Mouse (Mus musculus) midbrain, postnatal 0 days (tissue): ENCODE measurements around the gene Psen2. TPM values are rescaled to one million over a fixed set of nuclear protein-coding genes. Genes with fewer than 3 reads are reported as not detected.

Experiments
- ATAC-seq: fragments of 200-750 bp; cut with Nextera tagmentation; 2 replicates; pipeline ENCODE4 v1.8.0; 2017; ENCODE audit warnings: moderate number of reproducible peaks, mild to moderate bottlenecking, moderate TSS enrichment, moderate library complexity; ENCODE audit not compliant: low FRiP score
- DNase-seq: peaks from one replicate; pipeline ENCODE4 v3.0.0-alpha.2; 2015; ENCODE audit warnings: low spot score
- H3K27ac ChIP-seq: fragments of 300-500 bp; sonication (generic); 2 replicates; pipeline ENCODE4 v1.5.1; 2014; ENCODE audit warnings: low read depth, mild to moderate bottlenecking, low read length, mixed read lengths
- H3K27me3 ChIP-seq: fragments of 300-500 bp; sonication (generic); 2 replicates; pipeline ENCODE4 v1.6.1; 2014; ENCODE audit warnings: low read length, control low read depth, mixed read lengths; ENCODE audit not compliant: insufficient read depth
- H3K36me3 ChIP-seq: fragments of 300-500 bp; sonication (generic); 2 replicates; pipeline ENCODE4 v1.6.1; 2014; ENCODE audit warnings: low read length, control low read depth, mixed read lengths; ENCODE audit not compliant: insufficient read depth
- H3K4me1 ChIP-seq: fragments of 300-500 bp; sonication (generic); 2 replicates; pipeline ENCODE4 v1.6.1; 2014; ENCODE audit warnings: mild to moderate bottlenecking, control low read depth, antibody characterized with exemption, low read length, mixed read lengths; ENCODE audit not compliant: insufficient read depth
- H3K4me2 ChIP-seq: fragments of 300-500 bp; sonication (generic); 2 replicates; pipeline ENCODE4 v1.6.1; 2014; ENCODE audit warnings: low read depth, mild to moderate bottlenecking, low read length, mixed read lengths; ENCODE audit not compliant: poor library complexity, severe bottlenecking
- H3K4me3 ChIP-seq: fragments of 300-500 bp; sonication (generic); 2 replicates; pipeline ENCODE4 v1.5.1; 2014; ENCODE audit warnings: low read depth, mild to moderate bottlenecking, low read length, moderate library complexity
- H3K9ac ChIP-seq: fragments of 300-500 bp; sonication (generic); replicated peaks from 2 replicates; pipeline ENCODE4 v1.6.1; 2014; ENCODE audit warnings: mild to moderate bottlenecking, low read length, moderate library complexity, mixed read lengths; ENCODE audit not compliant: poor library complexity, severe bottlenecking
- H3K9me3 ChIP-seq: fragments of 300-500 bp; sonication (generic); 2 replicates; pipeline ENCODE4 v1.6.1; 2016; ENCODE audit warnings: low read length, control low read depth
- CTCF ChIP-seq: IDR thresholded peaks from 2 replicates; pipeline ENCODE4 v1.5.1; 2016; ENCODE audit warnings: antibody characterized with exemption, mild to moderate bottlenecking
- WGBS: fragments of 180-500 bp; shearing (Covaris S2); extraction: QIAGEN DNeasy Blood & Tissue Kit; methylation state at CpG from one replicate; pipeline ENCODE4 v1.1.7; 2014; 5-methylcytosine and 5-hydroxymethylcytosine counted together
- polyA plus RNA-seq: library from polyadenylated mRNA; unstranded; fragments of >200 nt; fragmentation: Nextera tagmentation; extraction: Ambion mirVana; gene quantifications from 2 replicates; pipeline ENCODE4 v1.2.1, GENCODE M21; 2015
- total RNA-seq: library from RNA; depleted of rRNA; stranded (reverse); fragments of >200 nt; gene quantifications from 2 replicates; pipeline ENCODE4 v1.2.3, GENCODE M21; 2014

Psen2 gene
- total and polyA plus RNA-seq, 2 experiments from 2014 or later: 22.0 to 32.1 TPM

DNA sequence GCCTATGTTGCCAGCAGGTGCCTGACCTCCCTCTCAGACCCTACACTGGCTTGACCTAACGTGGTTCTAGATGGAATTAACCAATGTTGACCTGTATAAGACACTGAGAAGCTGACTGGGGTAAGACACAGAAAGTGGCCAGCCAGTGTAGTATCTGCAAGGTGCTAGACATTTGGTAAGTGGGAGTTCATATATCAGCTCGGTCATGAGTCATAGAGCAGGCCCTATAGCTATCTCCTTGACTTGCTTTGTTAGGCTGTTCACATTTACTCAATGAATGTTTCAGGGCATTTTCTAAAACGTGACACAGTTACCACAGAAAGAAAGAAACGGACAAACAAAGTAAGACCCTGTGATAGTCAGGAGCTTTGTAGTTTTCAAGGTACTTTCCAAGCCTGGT, 27.1 kb upstream of the Psen2 start:
- Histone ChIP-seq H3K27me3 (no peaks in the 10 kb centered on the region), H3K27ac (no peak overlapping the region), H3K4me3 (no peak overlapping the region), H3K4me2 (no peak overlapping the region), H3K36me3 (no peaks in the 10 kb centered on the region), H3K4me1 (no peaks in the 10 kb centered on the region; the same call in 1 of the 2 replicates), H3K9ac (no peak overlapping the region), H3K9me3 (no peaks in the 10 kb centered on the region)
- DNase-seq (no peak), ATAC-seq (no peak)
- TF ChIP-seq CTCF: no peak
- 82% methylated on average over 4 of the region's 4 CpGs for WGBS

DNA sequence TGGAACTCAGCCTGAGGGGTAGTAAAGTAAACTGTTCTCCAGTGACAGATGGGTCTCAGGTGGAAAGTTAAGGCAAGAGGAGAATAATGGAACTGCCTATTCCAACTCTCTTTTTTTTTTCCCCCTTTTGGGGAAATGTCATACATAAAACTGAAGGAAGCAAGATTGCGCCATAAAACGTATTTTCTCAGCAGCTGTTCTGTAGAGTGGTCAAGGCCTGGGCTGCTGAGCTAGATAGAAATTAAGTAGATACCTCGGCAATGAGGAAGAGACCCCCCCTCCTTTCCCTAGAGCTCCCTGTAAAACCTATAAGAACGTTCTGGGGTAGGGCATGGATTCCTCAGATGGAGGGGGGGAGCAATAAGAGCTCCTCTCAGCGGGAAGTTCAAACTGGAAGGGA, 26.6 kb upstream of the Psen2 start:
- no peak for TF ChIP-seq CTCF
- DNase-seq (no peak), ATAC-seq (no peak)
- Histone ChIP-seq H3K9me3 (no peaks in the 10 kb centered on the region), H3K27me3 (no peaks in the 10 kb centered on the region), H3K4me1 (no peaks in the 10 kb centered on the region; the same call in 1 of the 2 replicates), H3K4me2 (no peak overlapping the region), H3K4me3 (no peak overlapping the region), H3K9ac (no peak overlapping the region), H3K27ac (no peak overlapping the region), H3K36me3 (no peaks in the 10 kb centered on the region)
- 83% methylated on average over 5 of the region's 5 CpGs for WGBS

DNA sequence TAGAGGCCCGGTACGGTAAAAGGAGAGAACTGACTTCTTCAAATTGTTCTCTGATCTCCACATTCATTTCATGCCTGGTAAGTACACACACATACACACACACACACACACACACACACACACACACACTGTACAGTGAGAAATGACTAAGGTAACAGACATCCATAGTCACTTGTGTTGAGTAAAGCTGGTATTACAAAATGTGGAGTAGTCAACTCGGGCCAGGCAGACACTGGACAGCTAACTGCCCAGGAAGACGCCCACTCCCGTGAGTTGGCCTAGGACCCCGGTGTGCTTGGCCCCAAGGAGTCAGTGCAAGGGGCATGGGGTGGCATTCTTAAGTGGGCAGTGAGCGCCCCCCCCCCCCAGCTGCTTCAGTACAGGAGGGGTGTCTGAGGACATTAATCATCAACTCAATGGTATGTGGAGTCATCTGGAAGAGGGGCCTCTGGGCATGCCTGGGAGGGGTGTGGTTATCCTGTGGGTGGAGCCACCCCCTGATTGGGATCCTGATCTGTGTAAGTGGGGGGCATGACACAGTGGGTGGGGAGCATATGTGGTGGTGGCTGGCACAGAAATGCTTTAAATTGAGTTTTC, 25.7 kb upstream of the Psen2 start:
- Histone ChIP-seq H3K4me3 (no peak overlapping the region), H3K36me3 (no peaks in the 10 kb centered on the region), H3K27me3 (no peaks in the 10 kb centered on the region), H3K4me1 (no peaks in the 10 kb centered on the region; the same call in 1 of the 2 replicates), H3K9ac (no peak overlapping the region), H3K4me2 (no peak overlapping the region), H3K9me3 (no peaks in the 10 kb centered on the region), H3K27ac (no peak overlapping the region)
- 92% methylated on average over 7 of the region's 7 CpGs for WGBS
- ATAC-seq (no peak), DNase-seq (no peak)
- no peak for TF ChIP-seq CTCF

DNA sequence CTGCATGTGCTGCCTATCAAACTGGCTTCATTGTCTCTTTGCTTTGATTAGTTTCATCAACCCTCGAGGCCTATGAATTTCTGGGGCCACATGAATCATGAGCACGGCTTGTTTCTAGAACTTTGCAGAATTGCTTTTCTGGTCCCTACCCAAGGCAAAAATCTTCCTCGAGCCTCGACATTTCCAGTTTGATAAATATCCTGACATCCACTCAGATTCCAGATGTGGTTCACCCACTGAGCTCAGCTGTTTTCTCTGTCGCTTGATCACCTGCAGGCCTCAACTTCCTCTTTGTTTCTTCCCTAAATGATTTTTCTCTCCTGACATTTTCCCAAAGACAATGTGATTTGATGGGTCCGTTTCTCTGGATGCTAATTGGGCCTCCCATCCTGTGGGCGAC, 25.0 kb upstream of the Psen2 start:
- no peak for ATAC-seq

DNA sequence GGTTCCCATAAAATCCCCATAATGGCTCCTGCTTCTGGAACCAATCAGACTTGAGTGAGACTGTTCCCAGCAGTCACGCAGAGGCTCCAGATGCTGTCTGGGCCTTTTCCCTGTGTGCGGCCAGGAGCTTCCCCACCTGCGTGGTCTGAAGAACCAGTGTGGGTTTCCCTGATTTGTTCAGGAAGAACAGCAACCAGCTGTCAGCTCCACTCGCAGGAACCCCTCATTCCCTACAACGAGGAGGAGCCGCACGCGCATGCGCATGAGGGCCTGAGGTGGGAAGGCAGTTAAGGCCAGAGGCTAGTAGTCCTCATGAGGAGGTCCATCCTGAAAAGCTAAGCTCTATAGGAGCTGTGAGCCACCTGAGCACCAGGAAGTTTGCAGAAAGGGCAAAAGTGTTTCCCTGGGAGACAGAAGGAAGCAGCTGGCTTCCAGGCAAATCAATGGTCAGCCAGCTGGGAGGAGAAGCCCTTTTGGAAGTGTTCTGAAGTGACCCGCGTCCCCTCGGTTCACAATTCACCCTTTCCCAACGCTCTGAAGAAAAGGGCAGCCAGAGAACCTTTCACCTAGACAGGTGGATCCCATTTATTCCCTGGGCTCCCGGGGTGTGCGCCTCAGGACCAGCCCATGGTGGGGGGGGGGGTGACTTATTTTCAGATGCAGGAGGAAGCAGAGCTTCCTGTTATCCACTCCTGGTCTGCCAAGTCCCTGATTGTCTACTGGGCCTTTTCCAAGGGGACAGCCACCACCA, 23.0 kb upstream of the Psen2 start:
- no peak for TF ChIP-seq CTCF
- H3K4me1 ChIP-seq: peaks cover 2% of the 10 kb centered on the region; the same call in 1 of the 2 replicates
- WGBS: 65% methylated on average over 15 of the region's 15 CpGs
- no peaks in the 10 kb centered on the region for H3K36me3 ChIP-seq
- no peak overlapping the region for H3K4me2 ChIP-seq
- H3K9ac ChIP-seq: no peak overlapping the region
- no peak overlapping the region for H3K27ac ChIP-seq
- H3K4me3 ChIP-seq: no peak overlapping the region
- ATAC-seq (no peak), DNase-seq (no peak)
- no peaks in the 10 kb centered on the region for H3K27me3 ChIP-seq
- H3K9me3 ChIP-seq: no peaks in the 10 kb centered on the region

More for the DNA sequence above, 25.0 kb upstream of the Psen2 start:
- no peaks in the 10 kb centered on the region for H3K9me3 ChIP-seq
- H3K4me3 ChIP-seq: no peak overlapping the region
- H3K27ac ChIP-seq: no peak overlapping the region
- H3K4me1 ChIP-seq: peaks cover 2% of the 10 kb centered on the region; the same call in 1 of the 2 replicates
- H3K36me3 ChIP-seq: no peaks in the 10 kb centered on the region
- no peaks in the 10 kb centered on the region for H3K27me3 ChIP-seq
- no peak overlapping the region for H3K9ac ChIP-seq
- WGBS: 82% methylated on average over 7 of the region's 7 CpGs
- no peak overlapping the region for H3K4me2 ChIP-seq
- no peak for DNase-seq
- TF ChIP-seq CTCF: no peak
